Mouse (Mus musculus): ENCODE measurements around the gene Spo11. TPM values are rescaled to one million over a fixed set of nuclear protein-coding genes. Genes with fewer than 3 reads are reported as not detected.

Spo11 gene
- polyA plus RNA-seq, 1 experiment from 2014 or later = 1.4 TPM

- H3K36me3 ChIP-seq = peaks cover 27% of the 10 kb centered on the region
- H3K9me3 ChIP-seq = no peaks in the 10 kb centered on the region
- peaks cover 20% of the 10 kb centered on the region for H3K27me3 ChIP-seq
- 14% methylated on average over 8 of the region's 8 CpGs for WGBS
- ATAC-seq (ENCODE audit: low FRiP score, low read depth) = no peak
- H3K27ac ChIP-seq = no peak overlapping the region
- H3K4me3 ChIP-seq = no peak overlapping the region
- peaks cover 31% of the 10 kb centered on the region for H3K4me1 ChIP-seq
- H3K9ac ChIP-seq = peak overlapping the region; percentile 31; the same call in 1 of the 2 replicates
- H3K4me2 ChIP-seq (replicated peaks) = 0 out of 2 replicates have a peak overlapping the region, but pooled peaks have one; percentile 9
Measured at GRCm38 (mm10) chr2:173018618-173019017, 41.1 kb downstream of the Spo11 start.

GRCm38 (mm10) chr2:173019322-173019721 is 41.8 kb downstream of the Spo11 start:
- peak overlapping the region; percentile 85 for H3K4me2 ChIP-seq (replicated peaks)
- H3K36me3 ChIP-seq = peaks cover 24% of the 10 kb centered on the region
- peak overlapping the region; percentile 45 for H3K4me3 ChIP-seq
- peak overlapping the region; percentile 63 for H3K9ac ChIP-seq
- ATAC-seq (ENCODE audit: low FRiP score, low read depth) = no peak
- H3K9me3 ChIP-seq = no peaks in the 10 kb centered on the region
- H3K27ac ChIP-seq = no peak overlapping the region
- H3K27me3 ChIP-seq = peaks cover 20% of the 10 kb centered on the region
- WGBS = 14% methylated on average over 9 of the region's 9 CpGs
- H3K4me1 ChIP-seq = peaks cover 38% of the 10 kb centered on the region

GRCm38 (mm10) chr2:173019790-173020189 is 42.3 kb downstream of the Spo11 start:
- no peak overlapping the region for H3K27ac ChIP-seq
- no peaks in the 10 kb centered on the region for H3K9me3 ChIP-seq
- H3K36me3 ChIP-seq = peaks cover 24% of the 10 kb centered on the region
- peak; percentile 74 for ATAC-seq (ENCODE audit: low FRiP score, low read depth)
- H3K4me2 ChIP-seq (replicated peaks) = peak overlapping the region; percentile 85
- H3K4me1 ChIP-seq = peaks cover 43% of the 10 kb centered on the region
- H3K9ac ChIP-seq = peak overlapping the region; percentile 63
- H3K4me3 ChIP-seq = peak overlapping the region; percentile 45
- WGBS = under 1% methylated on average over 29 of the region's 29 CpGs
- H3K27me3 ChIP-seq = peaks cover 20% of the 10 kb centered on the region

GRCm38 (mm10) chr2:173020430-173020829 is 42.9 kb downstream of the Spo11 start, which contains the start of gene Rbm38:
Gene Rbm38, plus strand, starts transcription at chr2:173020498.
- peak within 1 kb of the TSS; percentile 85 for H3K4me2 ChIP-seq (replicated peaks)
- WGBS = 34% methylated on average over 11 of the region's 11 CpGs
- H3K27ac ChIP-seq = no peak within 1 kb of the TSS
- peaks cover 49% of the 10 kb centered on the region for H3K4me1 ChIP-seq
- H3K9me3 ChIP-seq = no peaks in the 10 kb centered on the region
- H3K9ac ChIP-seq = peak within 1 kb of the TSS; percentile 63
- H3K4me3 ChIP-seq = peak within 1 kb of the TSS; percentile 74
- peaks cover 23% of the 10 kb centered on the region for H3K36me3 ChIP-seq
- H3K27me3 ChIP-seq = peaks cover 20% of the 10 kb centered on the region
- no peak for ATAC-seq (ENCODE audit: low FRiP score, low read depth)

GRCm38 (mm10) chr2:173021633-173022055 is 44.1 kb downstream of the Spo11 start:
- H3K4me2 ChIP-seq (replicated peaks) = peak overlapping the region; percentile 80
- H3K4me3 ChIP-seq = peak overlapping the region; percentile 74
- no peaks in the 10 kb centered on the region for H3K9me3 ChIP-seq
- peak; percentile 75 for ATAC-seq (ENCODE audit: low FRiP score, low read depth)
- H3K9ac ChIP-seq = peak overlapping the region; percentile 70
- peaks cover 61% of the 10 kb centered on the region for H3K4me1 ChIP-seq
- H3K36me3 ChIP-seq = peaks cover 20% of the 10 kb centered on the region
- H3K27me3 ChIP-seq = peaks cover 20% of the 10 kb centered on the region
- no peak overlapping the region for H3K27ac ChIP-seq
- under 1% methylated on average over 54 of the region's 54 CpGs for WGBS

GRCm38 (mm10) chr2:173022056-173022681 is 44.7 kb downstream of the Spo11 start:
- H3K36me3 ChIP-seq = peaks cover 22% of the 10 kb centered on the region
- no peak overlapping the region for H3K27ac ChIP-seq
- peaks cover 20% of the 10 kb centered on the region for H3K27me3 ChIP-seq
- peak overlapping the region; percentile 70 for H3K9ac ChIP-seq
- H3K9me3 ChIP-seq = no peaks in the 10 kb centered on the region
- WGBS = under 1% methylated on average over 45 of the region's 51 CpGs
- peak overlapping the region; percentile 80 for H3K4me2 ChIP-seq (replicated peaks)
- peak overlapping the region; percentile 74 for H3K4me3 ChIP-seq
- peaks cover 66% of the 10 kb centered on the region for H3K4me1 ChIP-seq
- ATAC-seq (ENCODE audit: low FRiP score, low read depth) = peak; percentile 34

GRCm38 (mm10) chr2:173022813-173023212 is 45.3 kb downstream of the Spo11 start:
- WGBS = 27% methylated on average over 10 of the region's 10 CpGs
- H3K27ac ChIP-seq = no peak overlapping the region; the same call in 1 of the 2 replicates
- peak overlapping the region; percentile 80 for H3K4me2 ChIP-seq (replicated peaks)
- peak overlapping the region; percentile 70 for H3K9ac ChIP-seq
- peaks cover 71% of the 10 kb centered on the region for H3K4me1 ChIP-seq
- H3K4me3 ChIP-seq = peak overlapping the region; percentile 74
- peaks cover 28% of the 10 kb centered on the region for H3K36me3 ChIP-seq
- ATAC-seq (ENCODE audit: low FRiP score, low read depth) = no peak
- peaks cover 20% of the 10 kb centered on the region for H3K27me3 ChIP-seq
- H3K9me3 ChIP-seq = no peaks in the 10 kb centered on the region

- 89% methylated on average over 7 of the region's 7 CpGs for WGBS
- Histone ChIP-seq H3K9ac (peak overlapping the region; percentile 70), H3K4me3 (peak overlapping the region; percentile 74), H3K9me3 (no peaks in the 10 kb centered on the region), H3K27ac (no peak overlapping the region), H3K36me3 (peaks cover 34% of the 10 kb centered on the region), H3K4me2 (replicated peaks) (peak overlapping the region; percentile 80), H3K27me3 (peaks cover 20% of the 10 kb centered on the region), H3K4me1 (peaks cover 71% of the 10 kb centered on the region)
- no peak for ATAC-seq (ENCODE audit: low FRiP score, low read depth)
Measured at GRCm38 (mm10) chr2:173023371-173023851, 45.9 kb downstream of the Spo11 start.

- no peak for ATAC-seq (ENCODE audit: low FRiP score, low read depth)
- Histone ChIP-seq H3K27me3 (peaks cover 16% of the 10 kb centered on the region), H3K4me1 (peaks cover 70% of the 10 kb centered on the region), H3K9me3 (no peaks in the 10 kb centered on the region), H3K4me3 (peak overlapping the region; percentile 74; the same call in 1 of the 2 replicates), H3K36me3 (peaks cover 40% of the 10 kb centered on the region), H3K9ac (peak overlapping the region; percentile 51), H3K4me2 (replicated peaks) (peak overlapping the region; percentile 80), H3K27ac (no peak overlapping the region)
- WGBS = 86% methylated on average over 4 of the region's 4 CpGs
Measured at GRCm38 (mm10) chr2:173023966-173024365, 46.5 kb downstream of the Spo11 start.

GRCm38 (mm10) chr2:173024392-173024791 is 46.9 kb downstream of the Spo11 start:
- Histone ChIP-seq H3K4me2 (replicated peaks) (peak overlapping the region; percentile 80), H3K27me3 (peaks cover 12% of the 10 kb centered on the region), H3K4me3 (peak overlapping the region; percentile 74; the same call in 1 of the 2 replicates), H3K36me3 (peaks cover 44% of the 10 kb centered on the region), H3K27ac (no peak overlapping the region), H3K9ac (peak overlapping the region; percentile 51), H3K9me3 (no peaks in the 10 kb centered on the region), H3K4me1 (peaks cover 66% of the 10 kb centered on the region)
- ATAC-seq (ENCODE audit: low FRiP score, low read depth) = no peak
- 70% methylated on average over 8 of the region's 8 CpGs for WGBS

- Histone ChIP-seq H3K9ac (no peak overlapping the region), H3K9me3 (no peaks in the 10 kb centered on the region), H3K4me2 (replicated peaks) (0 out of 2 replicates have a peak overlapping the region, but pooled peaks have one; percentile 1), H3K27ac (no peak overlapping the region), H3K36me3 (peaks cover 50% of the 10 kb centered on the region), H3K4me3 (no peak overlapping the region), H3K27me3 (peaks cover 10% of the 10 kb centered on the region), H3K4me1 (peaks cover 61% of the 10 kb centered on the region)
- ATAC-seq (ENCODE audit: low FRiP score, low read depth) = no peak
- WGBS = 29% methylated on average over 4 of the region's 4 CpGs
Measured at GRCm38 (mm10) chr2:173024938-173025337, 47.4 kb downstream of the Spo11 start.

- no peak for ATAC-seq (ENCODE audit: low FRiP score, low read depth)
- Histone ChIP-seq H3K4me2 (replicated peaks) (peak overlapping the region; percentile 30), H3K36me3 (peaks cover 63% of the 10 kb centered on the region), H3K27me3 (no peaks in the 10 kb centered on the region), H3K9ac (peak overlapping the region; percentile 31; the same call in 1 of the 2 replicates), H3K4me3 (peak overlapping the region; percentile 2; the same call in 1 of the 2 replicates), H3K4me1 (peaks cover 54% of the 10 kb centered on the region), H3K27ac (peak overlapping the region; percentile 55; the same call in 1 of the 2 replicates), H3K9me3 (no peaks in the 10 kb centered on the region)
- WGBS = 71% methylated on average over 5 of the region's 5 CpGs
Measured at GRCm38 (mm10) chr2:173026286-173026685, 48.8 kb downstream of the Spo11 start.

Measured in limb, embryonic 13.5 days (tissue).